Mouse (Mus musculus) brain, embryonic 14.5 days (tissue): ENCODE measurements around the gene P2ry1.

Experiments
- CTCF ChIP-seq: fragments of 200-500 bp; IDR thresholded peaks from 2 replicates; pipeline ENCODE4 v1.5.1; 2012; ENCODE audit warnings: inconsistent platforms, mild to moderate bottlenecking, moderate library complexity, borderline replicate concordance; ENCODE audit not compliant: insufficient read depth, insufficient read length; ENCODE audit errors: extremely low read depth
- POLR2A ChIP-seq: fragments of 200-500 bp; IDR thresholded peaks from 2 replicates; pipeline ENCODE4 v1.6.1; 2012; ENCODE audit warnings: mild to moderate bottlenecking, inconsistent platforms, borderline replicate concordance; ENCODE audit not compliant: poor library complexity, insufficient read depth, insufficient read length, severe bottlenecking; ENCODE audit errors: extremely low read depth

- TF ChIP-seq CTCF (no peak), POLR2A (no peak)
Observed at GRCm38 (mm10) chr3:61004611-61005010, 2.0 kb downstream of the P2ry1 start.
